In the genomic region with DNA sequence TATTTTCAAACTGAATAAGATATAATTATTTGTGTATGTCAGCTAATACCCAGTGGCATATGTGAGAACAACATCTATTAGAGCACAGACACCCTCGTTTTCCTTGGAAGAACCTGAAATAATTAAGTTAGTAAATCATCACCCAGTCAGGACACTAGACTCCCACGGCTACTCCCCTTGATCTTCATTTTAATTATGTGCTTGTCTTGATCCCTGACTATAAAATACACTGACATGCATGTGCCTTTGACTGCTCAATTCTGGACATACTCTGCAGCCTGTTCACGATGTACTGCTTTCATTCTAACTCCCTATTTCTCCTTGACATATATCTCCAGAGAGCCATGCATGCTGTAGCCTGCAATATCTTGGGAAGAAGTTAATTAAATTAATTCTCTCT, we compare ENCODE assay signal across 25 mouse cellular contexts.
DNase-seq lines count a peak whose midpoint lies in the region; ATAC-seq lines count a peak whose summit lies in the region.
"Had no signal": no experiment of that assay in that cellular context is flagged by ENCODE, and none has a peak within 500 bp of the region (broad histone marks: within the 10 kb centered on the region; RNA-seq: fewer than 3 reads in every experiment).

No protein-coding gene starts in this region.

- no peak overlapping the region for H3K27ac ChIP-seq in hindbrain, embryonic 12.5 days
- H3K27ac ChIP-seq in hindbrain, embryonic 10.5 days: no peak overlapping the region
- no peak overlapping the region for H3K27ac ChIP-seq in neural tube, embryonic 11.5 days (ENCODE audit: low read depth, low read length)
- 0 out of 2 replicates have a peak overlapping the region, but pooled peaks have one; percentile 26 for H3K27ac ChIP-seq in midbrain, embryonic 14.5 days (replicated peaks; ENCODE audit: low read depth, low read length)
- no peak overlapping the region for H3K27ac ChIP-seq in neural tube, embryonic 14.5 days (ENCODE audit: low read depth, low read length)
- no peak overlapping the region for H3K27ac ChIP-seq in forebrain, embryonic 10.5 days
- H3K27ac ChIP-seq: gastrocnemius, adult 2 months; left cerebral cortex, adult 2 months; limb, embryonic 15.5 days; liver, embryonic 15.5 days; lung, embryonic 15.5 days; stomach, embryonic 15.5 days had no signal

- no peaks in the 10 kb centered on the region for H3K9me3 ChIP-seq in hindbrain, embryonic 12.5 days (replicated peaks)
- no peaks in the 10 kb centered on the region for H3K9me3 ChIP-seq in hindbrain, embryonic 10.5 days
- no peaks in the 10 kb centered on the region for H3K9me3 ChIP-seq in neural tube, embryonic 11.5 days (ENCODE audit: control insufficient read depth, low read length)
- no peaks in the 10 kb centered on the region for H3K9me3 ChIP-seq in midbrain, embryonic 14.5 days (ENCODE audit: control insufficient read depth, low read length)
- H3K9me3 ChIP-seq in neural tube, embryonic 14.5 days (ENCODE audit: control insufficient read depth, low read length): no peaks in the 10 kb centered on the region
- no peaks in the 10 kb centered on the region for H3K9me3 ChIP-seq in forebrain, embryonic 10.5 days
- H3K9me3 ChIP-seq: limb, embryonic 15.5 days; liver, embryonic 15.5 days; lung, embryonic 15.5 days; megakaryocyte, embryonic 14.5 days; stomach, embryonic 15.5 days had no signal

- H3K36me3 ChIP-seq in hindbrain, embryonic 12.5 days: no peaks in the 10 kb centered on the region
- H3K36me3 ChIP-seq in hindbrain, embryonic 10.5 days: no peaks in the 10 kb centered on the region
- no peaks in the 10 kb centered on the region for H3K36me3 ChIP-seq in neural tube, embryonic 11.5 days (ENCODE audit: control insufficient read depth, insufficient read depth, low read length)
- no peaks in the 10 kb centered on the region for H3K36me3 ChIP-seq in midbrain, embryonic 14.5 days (ENCODE audit: control insufficient read depth, insufficient read depth, low read length)
- H3K36me3 ChIP-seq in neural tube, embryonic 14.5 days (ENCODE audit: control insufficient read depth, insufficient read depth, low read length): no peaks in the 10 kb centered on the region
- H3K36me3 ChIP-seq in forebrain, embryonic 10.5 days (replicated peaks): no peaks in the 10 kb centered on the region
- H3K36me3 ChIP-seq: limb, embryonic 15.5 days; liver, embryonic 15.5 days; lung, embryonic 15.5 days; stomach, embryonic 15.5 days had no signal

- H3K4me3 ChIP-seq in hindbrain, embryonic 12.5 days: no peak overlapping the region
- no peak overlapping the region for H3K4me3 ChIP-seq in hindbrain, embryonic 10.5 days
- no peak overlapping the region for H3K4me3 ChIP-seq in neural tube, embryonic 11.5 days (ENCODE audit: low read depth, low read length)
- H3K4me3 ChIP-seq in midbrain, embryonic 14.5 days (replicated peaks; ENCODE audit: low read depth, low read length): no peak overlapping the region
- no peak overlapping the region for H3K4me3 ChIP-seq in neural tube, embryonic 14.5 days (ENCODE audit: low read depth, low read length)
- no peak overlapping the region for H3K4me3 ChIP-seq in forebrain, embryonic 10.5 days
- H3K4me3 ChIP-seq: gastrocnemius, adult 2 months; left cerebral cortex, adult 2 months; limb, embryonic 15.5 days; liver, embryonic 15.5 days; lung, embryonic 15.5 days; megakaryocyte, embryonic 14.5 days; stomach, embryonic 15.5 days had no signal

- no peak overlapping the region for H3K9ac ChIP-seq in hindbrain, embryonic 12.5 days
- no peak overlapping the region for H3K9ac ChIP-seq in neural tube, embryonic 11.5 days (ENCODE audit: low read length)
- no peak overlapping the region for H3K9ac ChIP-seq in midbrain, embryonic 14.5 days (replicated peaks; ENCODE audit: low read length)
- no peak overlapping the region for H3K9ac ChIP-seq in neural tube, embryonic 14.5 days (replicated peaks; ENCODE audit: low read depth, low read length)
- H3K9ac ChIP-seq: forebrain, postnatal 0 days; limb, embryonic 15.5 days; liver, embryonic 15.5 days; lung, embryonic 15.5 days; stomach, embryonic 15.5 days had no signal

- H3K4me2 ChIP-seq in hindbrain, embryonic 12.5 days (replicated peaks): no peak overlapping the region
- no peak overlapping the region for H3K4me2 ChIP-seq in neural tube, embryonic 11.5 days (ENCODE audit: low read depth)
- H3K4me2 ChIP-seq in midbrain, embryonic 14.5 days (ENCODE audit: low read length): no peak overlapping the region
- H3K4me2 ChIP-seq in neural tube, embryonic 14.5 days (ENCODE audit: low read depth, low read length): no peak overlapping the region
- H3K4me2 ChIP-seq: limb, embryonic 15.5 days; liver, embryonic 15.5 days; lung, embryonic 15.5 days; stomach, embryonic 15.5 days had no signal

- no peaks in the 10 kb centered on the region for H3K27me3 ChIP-seq in hindbrain, embryonic 12.5 days
- H3K27me3 ChIP-seq in hindbrain, embryonic 10.5 days (ENCODE audit: insufficient read depth, poor library complexity, severe bottlenecking): no peaks in the 10 kb centered on the region
- no peaks in the 10 kb centered on the region for H3K27me3 ChIP-seq in neural tube, embryonic 11.5 days (ENCODE audit: control insufficient read depth, insufficient read depth, low read length)
- no peaks in the 10 kb centered on the region for H3K27me3 ChIP-seq in midbrain, embryonic 14.5 days (ENCODE audit: control insufficient read depth, insufficient read depth, low read length)
- no peaks in the 10 kb centered on the region for H3K27me3 ChIP-seq in neural tube, embryonic 14.5 days (ENCODE audit: control insufficient read depth, insufficient read depth, low read length)
- H3K27me3 ChIP-seq in forebrain, embryonic 10.5 days (ENCODE audit: poor library complexity, severe bottlenecking): no peaks in the 10 kb centered on the region
- H3K27me3 ChIP-seq: limb, embryonic 15.5 days; liver, embryonic 15.5 days; lung, embryonic 15.5 days; megakaryocyte, embryonic 14.5 days; stomach, embryonic 15.5 days had no signal

- 64% methylated on average over 3 of the region's 3 CpGs for WGBS in hindbrain, embryonic 12.5 days
- WGBS in hindbrain, embryonic 10.5 days: 80% methylated on average over 3 of the region's 3 CpGs
- 52% methylated on average over 3 of the region's 3 CpGs for WGBS in neural tube, embryonic 11.5 days
- 32% methylated on average over 3 of the region's 3 CpGs for WGBS in midbrain, embryonic 14.5 days
- 35% methylated on average over 3 of the region's 3 CpGs for WGBS in neural tube, embryonic 14.5 days
- WGBS in forebrain, embryonic 10.5 days: 72% methylated on average over 3 of the region's 3 CpGs

- ATAC-seq in hindbrain, embryonic 12.5 days (ENCODE audit: low FRiP score): peak; percentile 54; the same call in 1 of the 2 replicates
- ATAC-seq in neural tube, embryonic 11.5 days (ENCODE audit: insufficient read depth, low FRiP score, low TSS enrichment): peak; percentile 31; the same call in 1 of the 2 replicates
- peak; percentile 60; the same call in 1 of the 2 replicates for ATAC-seq in midbrain, embryonic 14.5 days (ENCODE audit: low FRiP score, low TSS enrichment)
- peak; percentile 80; the same call in 1 of the 2 replicates for ATAC-seq in neural tube, embryonic 14.5 days (ENCODE audit: low read depth)
- ATAC-seq: forebrain, postnatal 0 days; inflammation-experienced regulatory T-cells, adult 6 months had no signal

- no peaks in the 10 kb centered on the region for H3K4me1 ChIP-seq in hindbrain, embryonic 12.5 days
- no peaks in the 10 kb centered on the region for H3K4me1 ChIP-seq in hindbrain, embryonic 10.5 days (replicated peaks)
- no peaks in the 10 kb centered on the region for H3K4me1 ChIP-seq in neural tube, embryonic 11.5 days (ENCODE audit: control insufficient read depth, insufficient read depth, low read length)
- no peaks in the 10 kb centered on the region for H3K4me1 ChIP-seq in midbrain, embryonic 14.5 days (ENCODE audit: control insufficient read depth, insufficient read depth, low read length)
- no peaks in the 10 kb centered on the region for H3K4me1 ChIP-seq in neural tube, embryonic 14.5 days (ENCODE audit: control insufficient read depth, insufficient read depth, low read length)
- H3K4me1 ChIP-seq in forebrain, embryonic 10.5 days: no peaks in the 10 kb centered on the region
- H3K4me1 ChIP-seq: limb, embryonic 15.5 days; liver, embryonic 15.5 days; lung, embryonic 15.5 days; megakaryocyte, embryonic 14.5 days; stomach, embryonic 15.5 days had no signal

- no peak for DNase-seq in hindbrain, embryonic 10.5 days (ENCODE audit: low spot score)
- no peak for DNase-seq in neural tube, embryonic 11.5 days (ENCODE audit: low spot score)
- DNase-seq in neural tube, embryonic 10.5 days (ENCODE audit: extremely low spot score, low spot score): no peak
- DNase-seq in midbrain, embryonic 14.5 days: peak; percentile 28
- DNase-seq in forebrain, embryonic 10.5 days (ENCODE audit: extremely low spot score, low spot score): no peak
- DNase-seq in embryo, embryonic 10.5 days (ENCODE audit: low spot score): no peak
- DNase-seq: adrenal gland, postnatal 10 days; cerebellum, adult 9-11 months; forebrain, postnatal 0 days; gastrocnemius, adult 2 months; kidney, adult 2 months; left cerebral cortex, postnatal 4 days; lung, postnatal 36 days; right cerebral cortex, adult 18-20 months; right cerebral cortex, postnatal 4 days; thymus, postnatal 36 days had no signal
